Mouse (Mus musculus) ovary, postnatal 10 days (tissue): ENCODE measurements around the gene Gsk3a.

Source experiments
- DNase-seq: peaks from one replicate; pipeline ENCODE4 v3.0.0; 2022; ENCODE audit warnings: low spot score

Gsk3a gene

DNA sequence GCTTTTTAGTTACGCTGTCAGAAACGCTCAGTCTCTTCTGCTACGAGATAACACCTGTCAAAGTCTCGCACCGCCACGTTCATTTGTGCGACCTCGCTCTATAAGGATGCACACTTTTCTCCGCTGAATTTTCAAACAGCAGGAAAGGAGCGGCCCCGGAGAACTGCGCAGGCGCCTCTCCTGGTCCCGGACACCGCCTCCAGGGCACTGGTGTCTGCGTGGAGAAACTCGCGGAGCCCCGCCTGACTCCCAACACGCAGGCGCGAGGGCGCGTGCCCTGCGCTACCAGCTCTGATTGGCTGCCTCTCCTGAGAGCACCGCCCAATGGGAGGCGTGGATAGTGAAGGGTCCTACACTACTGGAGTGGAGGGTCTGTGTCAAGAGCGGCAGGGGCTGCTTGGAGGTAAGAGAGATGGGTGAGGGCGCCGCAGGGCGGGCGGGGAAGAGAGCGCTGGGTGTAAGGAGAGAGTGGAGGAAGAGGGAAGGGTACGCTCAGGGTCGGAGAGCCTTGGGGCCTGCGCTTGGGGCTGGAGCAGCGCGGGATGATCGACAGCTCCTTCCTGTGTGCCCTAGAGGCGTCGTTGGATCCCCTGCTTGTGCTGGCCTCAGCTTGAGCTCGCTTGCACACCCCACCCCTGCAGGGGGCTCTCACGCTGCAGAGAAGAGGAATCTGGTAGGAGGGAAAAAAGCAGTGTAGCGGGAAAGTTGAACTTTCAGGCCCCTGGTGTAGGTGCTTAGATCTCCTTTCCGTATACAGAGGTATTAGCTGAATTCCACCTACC, 16.4 kb downstream of the Gsk3a start, which contains the start of gene Zfp526:
TSS of gene Zfp526 (plus strand) at position 324 of the 782 bp plus-strand sequence.
- peak; percentile 93 for DNase-seq

DNA sequence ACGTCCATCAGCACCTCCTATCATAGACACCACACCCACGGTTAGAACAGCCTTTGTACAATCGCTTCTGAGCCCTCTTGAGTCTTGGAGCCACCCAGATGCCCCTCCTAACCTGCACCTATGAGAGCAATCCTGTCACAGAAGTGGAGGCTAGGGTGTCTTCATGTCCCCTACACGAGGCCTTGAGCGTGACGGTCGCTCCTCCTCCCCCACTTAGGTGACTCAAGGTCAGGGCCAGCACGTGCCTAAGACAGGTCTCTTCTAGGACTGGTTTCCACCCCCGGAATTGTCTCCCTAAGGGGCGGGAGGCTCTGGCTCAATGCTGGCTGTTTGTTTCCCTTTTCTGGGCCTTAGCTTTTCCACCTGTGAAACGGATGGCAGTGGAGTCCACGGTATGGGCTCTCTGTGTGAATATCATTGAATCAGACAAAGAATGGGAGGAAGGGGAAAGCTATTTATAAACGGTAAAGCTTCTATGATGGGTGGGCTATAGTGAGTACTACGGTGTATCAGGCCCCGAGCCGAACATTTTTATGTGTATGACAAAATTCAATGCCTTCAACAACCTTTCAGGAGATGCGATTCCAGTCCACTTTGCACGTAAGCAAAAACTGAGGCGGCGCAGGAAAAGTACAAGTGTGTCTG, 17.1 kb downstream of the Gsk3a start, which contains the start of gene Dedd2:
TSS of gene Dedd2 (minus strand) at position 159 of the 645 bp plus-strand sequence.
- DNase-seq: no peak

DNA sequence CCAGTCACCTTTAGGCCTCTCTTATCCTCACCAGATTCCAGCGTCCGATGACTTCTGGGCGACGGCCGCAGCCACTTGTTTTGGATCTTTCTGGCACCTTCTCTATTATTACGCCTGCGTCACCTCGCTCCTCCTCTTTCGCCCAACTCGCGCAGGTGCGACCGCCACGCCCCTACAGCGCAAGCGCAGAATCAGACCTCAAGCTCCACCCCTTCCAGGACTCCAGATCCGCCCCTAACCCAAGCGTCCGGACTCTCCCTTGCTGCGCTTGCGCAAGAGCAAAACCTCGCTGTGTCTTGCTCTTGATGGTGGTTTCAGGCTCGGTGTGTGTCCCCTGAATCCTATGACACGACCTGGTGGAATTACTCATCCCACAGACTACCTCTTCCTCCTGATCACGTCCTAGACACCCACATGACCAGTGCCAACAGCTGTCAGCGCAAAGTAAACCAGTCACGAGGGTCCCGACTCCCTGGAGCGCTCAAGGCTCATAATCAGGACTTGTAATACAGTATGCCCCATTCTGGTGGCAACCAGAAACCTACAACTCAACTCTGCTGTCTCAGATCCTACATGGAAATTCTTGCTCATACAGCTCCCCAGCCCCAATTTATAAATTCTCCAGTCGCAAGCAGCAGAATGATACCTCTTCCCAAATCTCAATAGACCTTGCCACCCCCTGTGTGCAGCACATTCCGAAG, 17.7 kb downstream of the Gsk3a start:
- DNase-seq: peak; percentile 81

GRCm38 (mm10) chr7:25219416-25219750, 18.3 kb downstream of the Gsk3a start:
- no peak for DNase-seq

- peak; percentile 24 for DNase-seq
Measured at GRCm38 (mm10) chr7:25218705-25219415, 18.8 kb downstream of the Gsk3a start.

GRCm38 (mm10) chr7:25217653-25218395, 19.8 kb downstream of the Gsk3a start:
- no peak for DNase-seq

DNA sequence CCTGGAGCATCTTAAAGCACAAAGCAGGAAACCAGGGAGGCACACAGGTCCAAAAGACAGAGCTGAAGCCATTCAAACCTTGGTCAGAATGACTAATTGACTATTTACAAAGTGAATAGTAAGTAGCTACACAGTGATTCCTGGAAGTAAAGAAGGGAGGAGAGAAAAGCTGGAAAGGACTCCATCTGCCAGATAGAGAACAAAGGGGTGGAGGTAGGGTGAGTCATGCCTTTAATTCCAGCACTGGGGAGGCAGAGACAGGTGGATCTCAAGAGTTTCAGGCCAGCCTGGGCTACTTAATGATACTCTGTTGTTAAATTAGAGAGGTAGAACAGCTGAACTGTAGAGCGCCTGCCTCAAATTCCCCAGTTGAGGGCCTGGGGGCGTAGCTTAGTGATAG, 23.5 kb downstream of the Gsk3a start:
- DNase-seq: no peak

- no peak for DNase-seq
Measured at GRCm38 (mm10) chr7:25213099-25213498, 24.6 kb downstream of the Gsk3a start.

- no peak for DNase-seq
Measured at GRCm38 (mm10) chr7:25210482-25210881, 27.2 kb downstream of the Gsk3a start.

DNA sequence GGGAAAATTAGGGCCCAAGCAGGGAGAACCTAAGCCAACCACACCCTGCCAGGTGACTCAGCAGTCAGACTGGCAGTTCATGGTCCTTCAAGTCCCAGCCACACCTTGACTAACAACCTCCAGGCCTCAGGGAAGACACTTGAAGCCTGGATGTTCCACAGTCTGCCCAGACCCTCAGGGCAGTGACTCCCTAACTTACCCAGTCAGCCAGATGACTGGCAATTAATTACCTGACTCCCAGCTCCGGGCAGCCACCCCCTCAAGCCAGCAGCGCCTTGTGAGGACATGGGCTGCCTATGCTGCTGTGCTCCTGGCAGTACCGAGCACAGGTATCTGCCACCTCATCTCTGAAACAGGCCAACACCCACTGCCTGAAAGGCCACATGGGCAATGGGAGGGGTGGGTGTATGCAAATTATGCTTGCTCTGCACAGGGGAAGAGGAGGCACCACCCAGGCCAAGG, 28.5 kb downstream of the Gsk3a start:
- no peak for DNase-seq

DNA sequence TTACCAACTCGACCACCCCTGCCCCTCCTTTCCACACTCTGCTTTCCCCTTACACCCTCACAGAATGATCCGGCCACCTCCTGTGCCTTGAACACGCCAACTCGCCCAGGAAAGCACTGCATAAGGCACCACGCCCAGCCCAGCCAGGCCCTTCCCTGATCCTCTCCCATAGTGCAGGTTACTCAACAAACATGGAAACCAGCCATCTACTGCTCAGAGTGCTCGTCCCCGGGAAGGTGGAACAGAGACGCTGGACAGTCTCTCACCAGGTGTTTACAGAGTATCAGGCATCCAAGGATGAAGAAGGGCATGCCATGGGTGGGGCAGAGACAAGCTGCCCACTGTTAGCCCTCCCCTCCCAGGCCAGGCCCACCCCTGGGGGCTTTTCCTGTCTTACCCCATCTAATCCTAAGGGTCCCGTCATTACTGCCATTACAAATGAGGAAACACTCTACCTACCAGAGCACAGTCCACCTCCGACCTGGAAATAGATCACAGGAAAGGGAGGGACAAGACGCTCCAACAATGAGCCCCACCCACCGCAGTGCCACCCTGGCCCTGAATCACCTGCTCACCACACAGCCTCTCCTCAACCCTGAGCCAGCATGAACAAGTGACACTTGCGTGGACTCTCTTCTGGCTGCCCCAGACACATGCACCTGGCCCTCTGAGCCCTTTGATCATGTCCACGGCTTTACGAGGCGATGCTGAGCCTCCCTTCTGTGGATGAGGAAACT, 31.4 kb downstream of the Gsk3a start:
- no peak for DNase-seq

GRCm38 (mm10) chr7:25205355-25206093, 32.1 kb downstream of the Gsk3a start:
- no peak for DNase-seq

DNA sequence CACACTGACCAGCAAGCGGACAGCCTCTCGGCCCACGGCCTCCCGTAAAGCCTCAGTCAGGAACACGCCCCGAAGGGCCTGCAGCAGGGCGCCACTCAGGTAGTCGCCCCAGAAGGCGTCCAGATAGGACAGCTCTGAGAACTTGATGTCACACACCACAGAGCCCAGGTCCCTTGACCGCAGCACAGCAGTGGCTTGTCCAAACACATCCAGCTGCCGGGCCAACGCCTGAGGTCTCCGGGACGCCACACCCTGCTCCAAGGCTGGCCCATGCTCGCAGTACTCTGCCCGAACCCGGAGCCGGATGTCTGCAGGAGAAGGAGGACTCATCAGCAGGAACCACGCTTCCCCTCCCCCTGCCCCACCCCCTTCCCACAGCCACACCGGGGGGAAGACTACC, 34.0 kb downstream of the Gsk3a start:
- DNase-seq: no peak

DNA sequence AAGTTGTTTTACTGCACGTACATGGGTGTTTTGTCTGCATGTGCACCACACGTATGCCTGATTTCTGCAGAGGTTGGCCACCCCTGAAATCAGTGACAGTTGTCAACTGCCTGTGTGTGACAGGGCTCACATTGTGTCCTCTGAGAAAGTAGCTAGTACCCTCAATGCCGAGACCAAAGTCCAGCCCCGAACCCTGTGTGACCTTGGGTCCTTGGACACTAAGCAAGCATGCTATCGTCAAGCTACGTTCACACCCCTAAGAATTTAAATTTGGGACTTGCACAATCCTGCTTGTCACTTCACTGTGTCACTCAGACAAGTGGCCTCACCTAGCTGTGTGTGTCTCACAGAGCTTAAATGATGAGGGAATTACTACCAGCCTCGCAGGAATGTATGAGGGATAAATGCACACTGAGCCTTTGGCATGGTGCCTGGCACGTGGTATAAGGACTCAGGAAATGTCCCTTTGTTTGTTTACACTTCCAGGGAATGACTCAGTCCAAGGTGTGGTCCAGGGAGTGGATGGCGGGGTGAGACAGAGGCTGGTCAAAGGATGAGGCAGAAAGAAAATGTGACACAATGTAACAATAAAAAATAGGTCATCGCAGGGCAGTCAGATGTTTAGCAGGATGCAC, 40.1 kb downstream of the Gsk3a start:
- no peak for DNase-seq

DNA sequence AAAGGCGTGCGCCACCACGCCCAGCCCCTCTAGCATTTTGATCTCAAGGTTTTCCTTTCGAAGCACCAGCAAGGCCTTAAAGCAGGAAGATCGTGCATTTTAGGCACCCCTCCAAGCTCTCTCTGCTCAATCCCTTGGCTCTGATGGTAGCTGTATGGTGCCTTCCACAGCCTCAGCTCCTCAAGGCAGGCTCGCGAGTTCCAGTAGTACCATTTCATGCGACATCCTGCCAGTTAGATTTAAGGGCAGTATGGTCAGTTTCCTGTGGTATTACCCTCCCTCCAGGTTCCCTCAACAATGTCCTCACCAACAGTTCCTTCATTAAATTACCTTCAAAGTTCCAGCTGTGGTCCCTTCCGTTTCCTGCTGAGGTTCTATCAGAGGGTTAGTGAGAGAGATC, 41.5 kb downstream of the Gsk3a start:
- no peak for DNase-seq

DNA sequence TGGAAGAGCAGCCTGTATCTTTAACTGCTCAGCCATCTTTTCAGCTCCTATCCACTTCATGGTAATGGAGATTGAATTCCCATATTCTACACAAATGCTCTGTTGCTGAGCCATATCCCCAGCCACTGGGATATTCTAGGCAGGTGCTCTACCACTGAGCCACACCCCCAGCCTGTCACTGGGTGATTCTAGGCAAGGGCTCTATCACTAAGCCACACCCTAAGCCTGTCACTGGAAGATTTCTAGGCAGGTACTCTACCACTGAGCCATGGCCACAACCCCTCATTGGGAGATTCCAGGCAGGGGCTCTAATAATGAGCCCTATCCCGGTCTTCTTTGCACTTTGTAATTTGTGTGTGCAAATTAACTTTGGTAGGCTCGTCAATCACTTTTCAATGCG, 42.5 kb downstream of the Gsk3a start:
- no peak for DNase-seq

DNA sequence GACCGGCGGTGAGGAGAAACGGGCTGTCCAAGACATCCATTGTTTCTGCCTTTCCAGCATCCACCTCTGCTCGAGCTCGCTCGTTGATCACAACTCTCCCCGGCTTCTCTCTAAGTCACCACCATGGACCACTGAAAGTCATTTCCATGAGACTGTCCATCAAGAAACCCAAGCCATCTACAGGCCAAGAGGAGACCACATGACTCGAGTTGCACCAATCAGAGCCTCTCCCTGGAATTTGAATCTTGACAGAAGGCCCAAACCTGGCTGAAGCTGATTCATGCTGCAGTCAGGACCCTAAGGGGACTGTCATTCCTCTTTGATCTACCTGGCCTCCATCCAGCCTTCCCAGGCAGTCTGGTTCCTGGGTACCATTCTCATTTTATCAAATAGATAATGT, 45.5 kb downstream of the Gsk3a start:
- no peak for DNase-seq

GRCm38 (mm10) chr7:25190806-25191205, 46.8 kb downstream of the Gsk3a start:
- no peak for DNase-seq
